1 mouse cellular context compared by ENCODE assay signal in genomic region chr4:117831499-117831898, GRCm38 (mm10).
TF ChIP-seq lines count a peak whose summit lies in the region.

No protein-coding gene starts in this region.

TF ChIP-seq in MEL, 35 proteins besides CTCF, POLR2A, EP300 and RAD21 (continued from another document):
- TF ChIP-seq RCOR1 (IDR thresholded peaks at IDR 0.05; ENCODE audit: low read depth, low read length): no peak
